9 mouse cellular contexts compared by ENCODE assay signal in the genomic region with DNA sequence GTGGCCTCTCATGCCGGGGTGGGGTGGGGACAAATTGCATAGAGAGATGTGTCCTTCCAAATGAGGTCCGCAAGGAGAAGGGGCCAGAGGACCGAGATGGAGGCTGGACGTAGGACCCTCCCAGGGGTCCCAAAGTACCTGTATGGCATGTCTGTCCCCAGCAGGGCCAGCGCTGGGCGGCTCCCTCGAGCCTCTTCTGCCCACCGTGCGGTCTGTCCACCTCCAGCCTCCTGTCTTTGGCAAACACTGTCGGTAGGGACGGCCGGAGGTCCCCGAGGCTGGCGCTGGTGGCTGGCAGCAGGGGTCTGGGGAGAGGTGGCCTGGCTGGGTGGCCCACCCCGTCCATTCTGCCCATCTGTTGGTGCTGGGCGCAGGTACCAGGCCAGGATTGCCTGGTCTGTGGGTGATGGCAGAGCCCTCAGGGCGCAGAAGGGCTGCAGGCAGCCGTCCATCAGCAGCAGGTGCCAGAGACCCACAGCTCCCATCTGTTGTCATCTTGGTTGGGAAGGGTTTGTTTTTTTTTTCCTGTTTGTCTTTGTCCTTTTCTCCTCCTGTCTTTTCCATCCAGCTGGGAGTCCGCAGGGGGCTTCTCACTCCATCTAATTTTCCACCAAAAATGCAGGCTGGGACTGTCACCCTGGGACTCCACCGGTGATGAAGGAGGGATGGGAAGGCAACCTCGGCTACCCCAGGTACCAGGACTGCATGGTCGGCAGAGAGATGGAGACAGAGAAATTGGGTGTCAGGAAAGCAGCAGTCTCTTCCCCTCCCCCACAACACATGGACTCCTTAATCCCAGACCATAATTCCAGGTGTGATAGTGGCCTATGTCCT. TPM values are rescaled to one million over a fixed set of nuclear protein-coding genes. Genes with fewer than 3 reads are reported as not detected.
DNase-seq lines count a peak whose midpoint lies in the region; ATAC-seq lines count a peak whose summit lies in the region.
"Had no signal": no experiment of that assay in that cellular context is flagged by ENCODE, and none has a peak within 500 bp of the region (broad histone marks: within the 10 kb centered on the region; RNA-seq: fewer than 3 reads in every experiment).

No protein-coding gene starts in this region.

- no peak overlapping the region for H3K4me3 ChIP-seq in lung, embryonic 16.5 days (ENCODE audit: low read length)
- H3K4me3 ChIP-seq in embryonic facial prominence, embryonic 10.5 days = peak overlapping the region; percentile 42
- 0 out of 2 replicates have a peak overlapping the region, but pooled peaks have one; percentile 9 for H3K4me3 ChIP-seq in intestine, embryonic 16.5 days (ENCODE audit: low read length)
- H3K4me3 ChIP-seq in neural tube, embryonic 15.5 days (replicated peaks) = no peak overlapping the region

- DNase-seq in lung, postnatal 14 days = no peak
- DNase-seq in embryonic facial prominence, embryonic 10.5 days (ENCODE audit: low spot score) = no peak
- no peak for DNase-seq in layer of hippocampus, postnatal 10 days (ENCODE audit: low spot score in 2 of 2)
- no peak for DNase-seq in adrenal gland, postnatal 25 days
- DNase-seq in thymus, postnatal 10 days (ENCODE audit: low spot score in 2 of 2) = no peak
- DNase-seq: thymus, postnatal 4 days had no signal

- H3K27me3 ChIP-seq in lung, embryonic 16.5 days (ENCODE audit: control insufficient read depth, insufficient read depth, low read depth, low read length) = no peaks in the 10 kb centered on the region
- peaks cover 85% of the 10 kb centered on the region for H3K27me3 ChIP-seq in embryonic facial prominence, embryonic 10.5 days (replicated peaks; ENCODE audit: low read depth, poor library complexity, severe bottlenecking)
- H3K27me3 ChIP-seq in intestine, embryonic 16.5 days (replicated peaks; ENCODE audit: control insufficient read depth, insufficient read depth, low read length) = no peaks in the 10 kb centered on the region
- H3K27me3 ChIP-seq in neural tube, embryonic 15.5 days (replicated peaks) = no peaks in the 10 kb centered on the region

- H3K27ac ChIP-seq in lung, embryonic 16.5 days (ENCODE audit: low read length) = peak overlapping the region; percentile 32; the same call in 1 of the 2 replicates
- H3K27ac ChIP-seq in embryonic facial prominence, embryonic 10.5 days (replicated peaks) = peak overlapping the region; percentile 92
- H3K27ac ChIP-seq in intestine, embryonic 16.5 days (ENCODE audit: low read length) = peak overlapping the region; percentile 90; the same call in 1 of the 2 replicates
- peak overlapping the region; percentile 82 for H3K27ac ChIP-seq in neural tube, embryonic 15.5 days (replicated peaks)

- peaks cover 30% of the 10 kb centered on the region for H3K4me1 ChIP-seq in lung, embryonic 16.5 days (replicated peaks; ENCODE audit: control insufficient read depth, insufficient read depth, low read length)
- H3K4me1 ChIP-seq in embryonic facial prominence, embryonic 10.5 days = peaks cover 69% of the 10 kb centered on the region
- peaks cover 31% of the 10 kb centered on the region for H3K4me1 ChIP-seq in intestine, embryonic 16.5 days (ENCODE audit: control insufficient read depth, insufficient read depth, low read length)
- peaks cover 53% of the 10 kb centered on the region for H3K4me1 ChIP-seq in neural tube, embryonic 15.5 days

- 55% methylated on average over 22 of the region's 22 CpGs for WGBS in lung, embryonic 16.5 days
- WGBS in embryonic facial prominence, embryonic 10.5 days = 47% methylated on average over 22 of the region's 22 CpGs
- 65% methylated on average over 22 of the region's 22 CpGs for WGBS in intestine, embryonic 16.5 days
- 45% methylated on average over 22 of the region's 22 CpGs for WGBS in neural tube, embryonic 15.5 days

- H3K9me3 ChIP-seq in lung, embryonic 16.5 days (ENCODE audit: control insufficient read depth, low read length) = no peaks in the 10 kb centered on the region
- H3K9me3 ChIP-seq in embryonic facial prominence, embryonic 10.5 days = no peaks in the 10 kb centered on the region
- H3K9me3 ChIP-seq in intestine, embryonic 16.5 days (ENCODE audit: control insufficient read depth, low read length) = no peaks in the 10 kb centered on the region
- H3K9me3 ChIP-seq in neural tube, embryonic 15.5 days (replicated peaks) = no peaks in the 10 kb centered on the region

- peaks cover 44% of the 10 kb centered on the region for H3K36me3 ChIP-seq in lung, embryonic 16.5 days (ENCODE audit: control insufficient read depth, insufficient read depth, low read length)
- H3K36me3 ChIP-seq in embryonic facial prominence, embryonic 10.5 days (replicated peaks) = peaks cover 24% of the 10 kb centered on the region
- peaks cover 14% of the 10 kb centered on the region for H3K36me3 ChIP-seq in intestine, embryonic 16.5 days (ENCODE audit: control insufficient read depth, insufficient read depth, low read length)
- peaks cover 37% of the 10 kb centered on the region for H3K36me3 ChIP-seq in neural tube, embryonic 15.5 days

- no peak for ATAC-seq in lung, embryonic 16.5 days (ENCODE audit: low read depth)
- no peak for ATAC-seq in intestine, embryonic 16.5 days
- ATAC-seq in neural tube, embryonic 15.5 days (ENCODE audit: low FRiP score) = no peak

- H3K4me2 ChIP-seq in lung, embryonic 16.5 days (ENCODE audit: low read depth, low read length) = no peak overlapping the region
- H3K4me2 ChIP-seq in intestine, embryonic 16.5 days (ENCODE audit: low read depth, low read length) = no peak overlapping the region
- H3K4me2 ChIP-seq in neural tube, embryonic 15.5 days = peak overlapping the region; percentile 8

- no peak overlapping the region for H3K9ac ChIP-seq in lung, embryonic 16.5 days (ENCODE audit: low read length)
- peak overlapping the region; percentile 56; the same call in 1 of the 2 replicates for H3K9ac ChIP-seq in intestine, embryonic 16.5 days (ENCODE audit: low read depth, low read length)
- H3K9ac ChIP-seq in neural tube, embryonic 15.5 days (replicated peaks) = no peak overlapping the region

RNA-seq across cellular contexts. Expression of a gene that starts 7.7 kb away (rescaled TPM):
- 7.9 and 9.0 TPM in 2 replicates for polyA plus RNA-seq in lung, embryonic 16.5 days (2015; fragmentation: Nextera tagmentation; extraction: Ambion mirVana)
- 2.0 and 2.8 TPM in 2 replicates for polyA plus RNA-seq in embryonic facial prominence, embryonic 10.5 days (2016; fragmentation: Nextera tagmentation; extraction: Ambion mirVana)
- polyA plus RNA-seq in intestine, embryonic 16.5 days (2015; fragmentation: Nextera tagmentation; extraction: Ambion mirVana) = 426 and 504 TPM in 2 replicates
- 2.5 and 9.3 TPM in 2 replicates for polyA plus RNA-seq in neural tube, embryonic 15.5 days (2015; fragmentation: Nextera tagmentation; extraction: Ambion mirVana)
- 1 to 10 TPM; 2.6 to 3.0 TPM for total RNA-seq in layer of hippocampus, postnatal 10 days (2021)
- total RNA-seq in adrenal gland, postnatal 25 days (2021) = 1.4 TPM in 1 of 2 replicates, not detected in the other

RNA-seq across cellular contexts. Expression of a gene that starts 11.8 kb away (rescaled TPM):
- 1.2 and 1.7 TPM in 2 replicates for polyA plus RNA-seq in lung, embryonic 16.5 days (2015; fragmentation: Nextera tagmentation; extraction: Ambion mirVana)
- polyA plus RNA-seq in embryonic facial prominence, embryonic 10.5 days (2016; fragmentation: Nextera tagmentation; extraction: Ambion mirVana) = 1.8 and 3.1 TPM in 2 replicates
- 0.55 and 1.8 TPM in 2 replicates for polyA plus RNA-seq in intestine, embryonic 16.5 days (2015; fragmentation: Nextera tagmentation; extraction: Ambion mirVana)
- 3.4 and 3.6 TPM in 2 replicates for polyA plus RNA-seq in neural tube, embryonic 15.5 days (2015; fragmentation: Nextera tagmentation; extraction: Ambion mirVana)
- total RNA-seq in layer of hippocampus, postnatal 10 days (2021) = 1 to 10 TPM; 1.1 to 3.5 TPM
- 1.5 TPM in 1 of 2 replicates, not detected in the other for total RNA-seq in adrenal gland, postnatal 25 days (2021)

RNA-seq across cellular contexts. Expression of a gene that starts 16.3 kb away (rescaled TPM):
- polyA plus RNA-seq in lung, embryonic 16.5 days (2015; fragmentation: Nextera tagmentation; extraction: Ambion mirVana) = 3.0 and 3.1 TPM in 2 replicates
- polyA plus RNA-seq in embryonic facial prominence, embryonic 10.5 days (2016; fragmentation: Nextera tagmentation; extraction: Ambion mirVana) = 2.7 TPM in 2 replicates
- polyA plus RNA-seq in intestine, embryonic 16.5 days (2015; fragmentation: Nextera tagmentation; extraction: Ambion mirVana) = 2.9 and 3.7 TPM in 2 replicates
- polyA plus RNA-seq in neural tube, embryonic 15.5 days (2015; fragmentation: Nextera tagmentation; extraction: Ambion mirVana) = 5.7 and 7.2 TPM in 2 replicates
- total RNA-seq in layer of hippocampus, postnatal 10 days (2021) = 1 to 10 TPM; 2.3 to 4.5 TPM
- total RNA-seq in adrenal gland, postnatal 25 days (2021) = 1.7 TPM in 2 replicates

RNA-seq across cellular contexts. Expression of a gene that starts 16.4 kb away (rescaled TPM):
- 71.4 and 73.1 TPM in 2 replicates for polyA plus RNA-seq in lung, embryonic 16.5 days (2015; fragmentation: Nextera tagmentation; extraction: Ambion mirVana)
- polyA plus RNA-seq in embryonic facial prominence, embryonic 10.5 days (2016; fragmentation: Nextera tagmentation; extraction: Ambion mirVana) = 105 and 109 TPM in 2 replicates
- 102 and 109 TPM in 2 replicates for polyA plus RNA-seq in intestine, embryonic 16.5 days (2015; fragmentation: Nextera tagmentation; extraction: Ambion mirVana)
- polyA plus RNA-seq in neural tube, embryonic 15.5 days (2015; fragmentation: Nextera tagmentation; extraction: Ambion mirVana) = 101 TPM in 2 replicates
- total RNA-seq in layer of hippocampus, postnatal 10 days (2021) = 10 to 100 TPM; 72.0 to 77.3 TPM
- total RNA-seq in adrenal gland, postnatal 25 days (2021) = 48.4 and 52.7 TPM in 2 replicates

RNA-seq across cellular contexts. Expression of a gene that starts 22.3 kb away (rescaled TPM):
- polyA plus RNA-seq in lung, embryonic 16.5 days (2015; fragmentation: Nextera tagmentation; extraction: Ambion mirVana) = 95.4 and 105 TPM in 2 replicates
- 134 and 142 TPM in 2 replicates for polyA plus RNA-seq in embryonic facial prominence, embryonic 10.5 days (2016; fragmentation: Nextera tagmentation; extraction: Ambion mirVana)
- polyA plus RNA-seq in intestine, embryonic 16.5 days (2015; fragmentation: Nextera tagmentation; extraction: Ambion mirVana) = 73.2 and 78.7 TPM in 2 replicates
- polyA plus RNA-seq in neural tube, embryonic 15.5 days (2015; fragmentation: Nextera tagmentation; extraction: Ambion mirVana) = 132 and 146 TPM in 2 replicates
- 10 to 100 TPM; 81.2 to 85.2 TPM for total RNA-seq in layer of hippocampus, postnatal 10 days (2021)
- total RNA-seq in adrenal gland, postnatal 25 days (2021) = 49.3 and 51.6 TPM in 2 replicates

Comparison
In these comparisons a context has a peak if more than half of its experiments do, and no peak if none do; other contexts are left out.
1. H3K27ac ChIP-seq: peak in every context shown above with its lines; median percentile 92 in embryonic facial prominence, embryonic 10.5 days; 90 in intestine, embryonic 16.5 days; 82 in neural tube, embryonic 15.5 days; 32 in lung, embryonic 16.5 days.
2. H3K4me3 ChIP-seq: peak in embryonic facial prominence, embryonic 10.5 days (single experiment) and intestine, embryonic 16.5 days (single experiment); none in lung, embryonic 16.5 days (single experiment) and neural tube, embryonic 15.5 days (single experiment).
3. RNA of a gene that starts 7.7 kb away (polyA plus RNA-seq): 426 to 504 TPM in intestine, embryonic 16.5 days; 7.9 to 9.0 TPM in lung, embryonic 16.5 days, 2.5 to 9.3 TPM in neural tube, embryonic 15.5 days and 2.0 to 2.8 TPM in embryonic facial prominence, embryonic 10.5 days; every median in the first group is over 10 times any median in the second.